Mouse (Mus musculus): ENCODE measurements at regions not wholly inside any gene's neighbourhood (a gene's known extent, or its start where the extent isn't known, plus 50 kb on each side); places are given as distances from the start of the nearest gene placed in this dataset.

GRCm38 (mm10) chr12:77929571-77929970 is 264.5 kb upstream of the Gm6657 start:
- Histone ChIP-seq H3K4me3 (no peak overlapping the region), H3K36me3 (no peaks in the 10 kb centered on the region), H3K27ac (no peak overlapping the region), H3K9ac (no peak overlapping the region), H3K27me3 (no peaks in the 10 kb centered on the region), H3K9me3 (replicated peaks) (no peaks in the 10 kb centered on the region), H3K4me2 (no peak overlapping the region), H3K4me1 (replicated peaks) (no peaks in the 10 kb centered on the region)
- ATAC-seq (replicated peaks; ENCODE audit: insufficient number of reproducible peaks, insufficient read depth, low FRiP score, low read depth): no peak
- 44% methylated on average over 1 of the region's 1 CpGs for WGBS

- Histone ChIP-seq H3K4me3 (no peak overlapping the region), H3K36me3 (no peaks in the 10 kb centered on the region), H3K4me1 (replicated peaks) (no peaks in the 10 kb centered on the region), H3K27me3 (no peaks in the 10 kb centered on the region), H3K9me3 (replicated peaks) (no peaks in the 10 kb centered on the region), H3K4me2 (no peak overlapping the region), H3K27ac (no peak overlapping the region), H3K9ac (no peak overlapping the region)
- 39% methylated on average over 8 of the region's 8 CpGs for WGBS
- no peak for ATAC-seq (replicated peaks; ENCODE audit: insufficient number of reproducible peaks, insufficient read depth, low FRiP score, low read depth)
Measured at GRCm38 (mm10) chr12:77943960-77944359, 250.1 kb upstream of the Gm6657 start.

- Histone ChIP-seq H3K36me3 (no peaks in the 10 kb centered on the region), H3K4me2 (peak overlapping the region; percentile 52), H3K27ac (no peak overlapping the region), H3K4me1 (replicated peaks) (no peaks in the 10 kb centered on the region), H3K9me3 (replicated peaks) (no peaks in the 10 kb centered on the region), H3K4me3 (peak overlapping the region; percentile 14), H3K27me3 (no peaks in the 10 kb centered on the region), H3K9ac (no peak overlapping the region)
- 32% methylated on average over 16 of the region's 16 CpGs for WGBS
- no peak for ATAC-seq (replicated peaks; ENCODE audit: insufficient number of reproducible peaks, insufficient read depth, low FRiP score, low read depth)
Measured at GRCm38 (mm10) chr12:77949474-77950017, 244.5 kb upstream of the Gm6657 start.

DNA sequence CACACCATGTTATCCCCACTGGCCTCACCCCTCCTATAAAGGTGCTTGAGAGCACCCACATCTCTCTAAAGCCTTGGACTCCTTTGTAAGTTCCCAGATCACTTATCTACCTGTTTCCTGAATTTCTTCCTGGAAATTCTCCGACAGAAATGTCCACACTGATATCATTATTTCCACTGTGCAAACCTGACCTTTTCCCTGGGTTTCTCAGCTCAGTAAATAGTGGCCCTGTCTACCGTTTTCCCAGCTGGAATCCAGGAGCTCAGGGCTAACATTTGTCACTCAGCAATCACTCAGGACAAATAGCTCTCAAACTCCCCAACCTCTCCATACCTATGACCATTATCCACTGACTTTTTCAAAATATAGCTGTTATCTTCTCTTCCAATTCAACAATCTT is 241.6 kb upstream of the Gm6657 start:
- no peaks in the 10 kb centered on the region for H3K27me3 ChIP-seq
- H3K4me3 ChIP-seq: no peak overlapping the region
- no peak for ATAC-seq (replicated peaks; ENCODE audit: insufficient number of reproducible peaks, insufficient read depth, low FRiP score, low read depth)
- H3K36me3 ChIP-seq: no peaks in the 10 kb centered on the region
- H3K27ac ChIP-seq: no peak overlapping the region
- no peak overlapping the region for H3K4me2 ChIP-seq
- WGBS: 41% methylated on average over 2 of the region's 2 CpGs
- H3K9ac ChIP-seq: no peak overlapping the region
- H3K4me1 ChIP-seq (replicated peaks): no peaks in the 10 kb centered on the region
- no peaks in the 10 kb centered on the region for H3K9me3 ChIP-seq (replicated peaks)

DNA sequence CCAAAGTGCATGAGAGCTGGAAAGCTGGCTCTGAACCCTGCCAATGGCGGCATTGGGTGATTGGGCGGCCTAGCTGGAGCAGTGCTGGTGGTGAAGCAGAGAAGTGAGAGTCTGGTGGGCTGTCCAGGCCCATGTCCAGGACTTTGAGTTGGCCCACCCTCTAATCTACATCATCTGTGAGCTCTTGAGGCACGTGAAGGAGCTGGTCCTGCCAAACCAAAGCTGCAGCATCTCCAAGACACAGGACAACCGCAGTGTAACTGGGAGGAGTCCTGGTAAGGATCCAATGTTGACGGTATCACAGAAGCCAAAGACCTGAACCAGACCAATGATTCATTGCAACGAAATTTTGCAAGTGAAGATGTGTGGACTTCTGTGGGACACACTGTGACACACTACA is 231.4 kb upstream of the Gm6657 start:
- no peaks in the 10 kb centered on the region for H3K4me1 ChIP-seq (replicated peaks)
- no peak overlapping the region for H3K27ac ChIP-seq
- no peak overlapping the region for H3K4me3 ChIP-seq
- no peak for ATAC-seq (replicated peaks; ENCODE audit: insufficient number of reproducible peaks, insufficient read depth, low FRiP score, low read depth)
- no peak overlapping the region for H3K9ac ChIP-seq
- 77% methylated on average over 6 of the region's 6 CpGs for WGBS
- no peaks in the 10 kb centered on the region for H3K36me3 ChIP-seq
- H3K27me3 ChIP-seq: no peaks in the 10 kb centered on the region
- H3K9me3 ChIP-seq (replicated peaks): no peaks in the 10 kb centered on the region
- no peak overlapping the region for H3K4me2 ChIP-seq

GRCm38 (mm10) chr12:77968543-77968942 is 225.5 kb upstream of the Gm6657 start:
- Histone ChIP-seq H3K4me3 (no peak overlapping the region), H3K36me3 (no peaks in the 10 kb centered on the region), H3K27ac (no peak overlapping the region), H3K4me2 (no peak overlapping the region), H3K27me3 (no peaks in the 10 kb centered on the region), H3K9ac (no peak overlapping the region), H3K4me1 (replicated peaks) (peaks cover 6% of the 10 kb centered on the region; the same call in 1 of the 2 replicates), H3K9me3 (replicated peaks) (no peaks in the 10 kb centered on the region)
- WGBS: 58% methylated on average over 3 of the region's 3 CpGs
- no peak for ATAC-seq (replicated peaks; ENCODE audit: insufficient number of reproducible peaks, insufficient read depth, low FRiP score, low read depth)

DNA sequence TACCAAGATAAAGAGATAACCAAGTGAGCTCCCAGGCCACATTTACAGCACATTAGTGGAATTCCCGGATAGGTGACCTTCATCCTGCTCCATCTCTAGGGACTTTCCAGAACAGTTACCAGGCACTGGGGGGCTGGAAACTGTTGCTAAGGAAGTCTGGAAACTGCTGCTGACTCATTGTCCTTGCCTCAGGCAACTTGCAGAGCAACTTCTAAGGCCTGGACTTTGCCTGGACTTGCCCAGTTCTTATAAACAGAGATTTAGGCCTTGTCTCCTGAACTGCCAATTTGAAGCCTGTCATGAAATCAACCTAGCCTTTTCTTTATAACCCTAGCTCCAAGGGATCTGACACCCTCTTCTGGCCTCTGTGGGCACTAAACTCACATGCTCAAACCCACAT is 224.0 kb upstream of the Gm6657 start:
- 57% methylated on average over 1 of the region's 1 CpGs for WGBS
- no peak for ATAC-seq (replicated peaks; ENCODE audit: insufficient number of reproducible peaks, insufficient read depth, low FRiP score, low read depth)

DNA sequence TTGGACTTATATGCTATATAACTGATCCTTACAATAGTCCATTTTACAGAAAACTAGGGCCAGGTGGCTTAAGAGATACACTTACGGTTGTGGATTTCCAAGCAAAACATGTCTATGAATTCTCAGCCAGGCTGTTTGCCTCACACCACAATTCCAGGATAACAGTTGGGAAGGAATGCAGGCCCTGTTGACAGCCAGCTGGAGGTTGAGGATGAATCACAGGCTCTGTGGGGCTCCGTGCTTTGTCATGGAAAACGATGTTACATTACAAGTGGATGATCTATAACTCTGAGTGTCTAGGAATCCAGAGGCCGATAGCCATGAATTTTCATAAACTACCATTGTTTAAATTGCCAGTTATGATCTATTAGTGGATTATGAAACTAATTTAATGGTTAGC is 221.9 kb upstream of the Gm6657 start:
- H3K27ac ChIP-seq: no peak overlapping the region
- no peaks in the 10 kb centered on the region for H3K27me3 ChIP-seq
- H3K4me3 ChIP-seq: no peak overlapping the region
- ATAC-seq (replicated peaks; ENCODE audit: insufficient number of reproducible peaks, insufficient read depth, low FRiP score, low read depth): no peak
- no peaks in the 10 kb centered on the region for H3K36me3 ChIP-seq
- peaks cover 6% of the 10 kb centered on the region; the same call in 1 of the 2 replicates for H3K4me1 ChIP-seq (replicated peaks)
- WGBS: 21% methylated on average over 4 of the region's 4 CpGs
- no peaks in the 10 kb centered on the region for H3K9me3 ChIP-seq (replicated peaks)
- H3K4me2 ChIP-seq: no peak overlapping the region
- H3K9ac ChIP-seq: no peak overlapping the region

More for the DNA sequence above, 224.0 kb upstream of the Gm6657 start:
- Histone ChIP-seq H3K4me1 (replicated peaks) (peaks cover 6% of the 10 kb centered on the region; the same call in 1 of the 2 replicates), H3K36me3 (no peaks in the 10 kb centered on the region), H3K4me2 (no peak overlapping the region), H3K27me3 (no peaks in the 10 kb centered on the region), H3K9ac (no peak overlapping the region), H3K4me3 (no peak overlapping the region), H3K27ac (no peak overlapping the region), H3K9me3 (replicated peaks) (no peaks in the 10 kb centered on the region)

DNA sequence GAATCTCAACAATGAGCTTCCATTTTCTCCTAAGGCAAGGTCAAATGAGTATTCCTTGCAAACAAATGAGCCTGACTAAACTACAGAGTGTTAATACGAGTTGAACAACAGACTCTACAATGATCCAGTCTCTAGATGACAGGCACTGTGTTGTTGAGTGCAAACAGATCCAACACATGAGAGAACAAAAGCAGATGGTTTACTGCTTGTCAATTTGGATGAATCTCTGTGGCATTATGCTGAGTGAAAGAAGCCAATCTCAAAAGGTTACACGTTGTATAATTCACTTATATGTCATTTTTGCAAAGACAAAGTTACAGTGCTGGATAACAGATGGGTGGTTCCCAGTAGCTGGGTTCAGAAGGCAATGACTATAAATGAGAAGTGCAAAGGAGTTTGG is 217.1 kb upstream of the Gm6657 start:
- Histone ChIP-seq H3K4me2 (no peak overlapping the region), H3K9me3 (replicated peaks) (no peaks in the 10 kb centered on the region), H3K4me1 (replicated peaks) (peaks cover under 1% of the 10 kb centered on the region; the same call in 1 of the 2 replicates), H3K27me3 (no peaks in the 10 kb centered on the region), H3K4me3 (no peak overlapping the region), H3K27ac (no peak overlapping the region), H3K36me3 (no peaks in the 10 kb centered on the region), H3K9ac (no peak overlapping the region)
- 60% methylated on average over 2 of the region's 2 CpGs for WGBS
- no peak for ATAC-seq (replicated peaks; ENCODE audit: insufficient number of reproducible peaks, insufficient read depth, low FRiP score, low read depth)

DNA sequence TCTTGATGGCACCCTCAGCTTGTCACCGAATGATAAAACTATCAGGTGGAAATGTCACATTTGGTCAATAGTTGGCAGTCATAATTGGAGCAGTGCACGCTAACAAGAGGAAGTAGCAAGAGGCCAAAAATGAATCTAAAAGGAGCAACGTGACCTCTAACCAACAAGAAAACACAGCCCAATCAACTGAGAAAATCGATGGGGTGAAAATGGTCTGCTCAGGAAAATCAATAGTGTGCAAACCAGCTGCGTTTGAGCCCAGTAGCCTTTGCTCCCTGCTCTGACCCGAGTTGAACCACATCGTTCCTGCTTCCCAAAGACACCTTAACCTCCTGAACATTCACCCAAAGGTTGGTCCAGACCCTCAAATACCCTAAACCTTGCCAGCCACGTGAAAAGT is 207.3 kb upstream of the Gm6657 start:
- no peaks in the 10 kb centered on the region for H3K36me3 ChIP-seq
- H3K27me3 ChIP-seq: no peaks in the 10 kb centered on the region
- no peaks in the 10 kb centered on the region for H3K4me1 ChIP-seq (replicated peaks)
- no peaks in the 10 kb centered on the region for H3K9me3 ChIP-seq (replicated peaks)
- WGBS: 82% methylated on average over 8 of the region's 8 CpGs
- no peak overlapping the region for H3K9ac ChIP-seq
- no peak for ATAC-seq (replicated peaks; ENCODE audit: insufficient number of reproducible peaks, insufficient read depth, low FRiP score, low read depth)
- no peak overlapping the region for H3K4me2 ChIP-seq
- no peak overlapping the region for H3K27ac ChIP-seq
- no peak overlapping the region for H3K4me3 ChIP-seq

- no peak overlapping the region for H3K4me2 ChIP-seq
- WGBS: 55% methylated on average over 3 of the region's 3 CpGs
- no peak for ATAC-seq (replicated peaks; ENCODE audit: insufficient number of reproducible peaks, insufficient read depth, low FRiP score, low read depth)
- no peaks in the 10 kb centered on the region for H3K9me3 ChIP-seq (replicated peaks)
- H3K9ac ChIP-seq: no peak overlapping the region
- no peaks in the 10 kb centered on the region for H3K27me3 ChIP-seq
- no peaks in the 10 kb centered on the region for H3K36me3 ChIP-seq
- no peaks in the 10 kb centered on the region for H3K4me1 ChIP-seq (replicated peaks)
- no peak overlapping the region for H3K4me3 ChIP-seq
- no peak overlapping the region for H3K27ac ChIP-seq
Measured at GRCm38 (mm10) chr12:77989766-77990165, 204.3 kb upstream of the Gm6657 start.

DNA sequence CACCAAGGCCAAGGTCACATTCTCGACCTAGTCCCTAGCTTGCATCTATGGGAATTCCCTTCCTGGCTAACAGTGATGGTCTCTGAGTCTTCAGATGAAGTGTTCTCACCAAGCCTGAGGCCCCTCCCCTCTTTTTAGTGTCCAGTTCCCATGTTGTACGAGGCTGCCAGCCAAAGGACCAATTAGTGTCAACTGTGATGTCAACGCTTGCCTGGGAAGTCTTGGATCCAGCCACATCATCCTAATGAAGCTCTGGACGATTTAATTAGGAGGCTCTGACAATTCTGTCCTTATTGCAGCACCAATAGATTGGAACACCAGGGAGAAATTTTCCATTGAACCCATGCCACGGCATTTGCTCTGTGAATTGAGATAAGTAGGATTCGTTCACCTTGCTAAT is 202.4 kb upstream of the Gm6657 start:
- no peak overlapping the region for H3K9ac ChIP-seq
- ATAC-seq (replicated peaks; ENCODE audit: insufficient number of reproducible peaks, insufficient read depth, low FRiP score, low read depth): no peak
- H3K4me1 ChIP-seq (replicated peaks): no peaks in the 10 kb centered on the region
- 57% methylated on average over 6 of the region's 6 CpGs for WGBS
- H3K4me3 ChIP-seq: no peak overlapping the region
- no peaks in the 10 kb centered on the region for H3K36me3 ChIP-seq
- H3K4me2 ChIP-seq: no peak overlapping the region
- H3K27me3 ChIP-seq: no peaks in the 10 kb centered on the region
- H3K9me3 ChIP-seq (replicated peaks): no peaks in the 10 kb centered on the region
- H3K27ac ChIP-seq: no peak overlapping the region
